Mouse (Mus musculus): ENCODE data around the gene Prn. TPM values are rescaled to one million over a fixed set of nuclear protein-coding genes. Genes with fewer than 3 reads are reported as not detected.
A peak's percentile ranks its signal among the peaks of the same experiment; 100 is the strongest.

Gene Prn
- polyA plus RNA-seq, 1 experiment from 2014 or later: not detected

GRCm38 (mm10) chr2:131952456-131952855, 42.7 kb downstream of the Prn start:
- Histone ChIP-seq H3K27me3 (peaks cover 51% of the 10 kb centered on the region), H3K9ac (replicated peaks) (no peak overlapping the region), H3K4me2 (replicated peaks) (no peak overlapping the region; the same call in 1 of the 2 replicates), H3K4me3 (replicated peaks) (no peak overlapping the region), H3K9me3 (no peaks in the 10 kb centered on the region), H3K27ac (no peak overlapping the region), H3K4me1 (replicated peaks) (peaks cover 27% of the 10 kb centered on the region), H3K36me3 (no peaks in the 10 kb centered on the region)
- ATAC-seq: no peak
- WGBS: 64% methylated on average over 2 of the region's 2 CpGs

GRCm38 (mm10) chr2:131952961-131953538, 43.3 kb downstream of the Prn start:
- ATAC-seq: no peak
- Histone ChIP-seq H3K9ac (replicated peaks) (peak overlapping the region; percentile 25; the same call in 1 of the 2 replicates), H3K4me3 (replicated peaks) (0 out of 2 replicates have a peak overlapping the region, but pooled peaks have one; percentile 2), H3K27me3 (peaks cover 51% of the 10 kb centered on the region), H3K27ac (no peak overlapping the region), H3K9me3 (no peaks in the 10 kb centered on the region), H3K36me3 (no peaks in the 10 kb centered on the region), H3K4me2 (replicated peaks) (peak overlapping the region; percentile 41), H3K4me1 (replicated peaks) (peaks cover 27% of the 10 kb centered on the region)
- WGBS: 20% methylated on average over 29 of the region's 29 CpGs

- Histone ChIP-seq H3K4me1 (replicated peaks) (peaks cover 27% of the 10 kb centered on the region), H3K27ac (no peak overlapping the region), H3K9ac (replicated peaks) (peak overlapping the region; percentile 25; the same call in 1 of the 2 replicates), H3K4me3 (replicated peaks) (0 out of 2 replicates have a peak overlapping the region, but pooled peaks have one; percentile 2), H3K27me3 (peaks cover 51% of the 10 kb centered on the region), H3K9me3 (no peaks in the 10 kb centered on the region), H3K4me2 (replicated peaks) (peak overlapping the region; percentile 41; the same call in 1 of the 2 replicates), H3K36me3 (no peaks in the 10 kb centered on the region)
- no peak for ATAC-seq
- 91% methylated on average over 4 of the region's 4 CpGs for WGBS
Observed at GRCm38 (mm10) chr2:131953711-131954110, 44.0 kb downstream of the Prn start.

GRCm38 (mm10) chr2:131954835-131955234, 45.1 kb downstream of the Prn start:
- H3K27me3 ChIP-seq: peaks cover 51% of the 10 kb centered on the region
- H3K27ac ChIP-seq: no peak overlapping the region
- H3K36me3 ChIP-seq: no peaks in the 10 kb centered on the region
- peaks cover 27% of the 10 kb centered on the region for H3K4me1 ChIP-seq (replicated peaks)
- ATAC-seq: peak; percentile 38
- peak overlapping the region; percentile 41 for H3K4me3 ChIP-seq (replicated peaks)
- WGBS: 62% methylated on average over 9 of the region's 9 CpGs
- no peaks in the 10 kb centered on the region for H3K9me3 ChIP-seq
- no peak overlapping the region for H3K9ac ChIP-seq (replicated peaks)
- H3K4me2 ChIP-seq (replicated peaks): peak overlapping the region; percentile 64

GRCm38 (mm10) chr2:131955264-131955663, 45.5 kb downstream of the Prn start:
- peaks cover 50% of the 10 kb centered on the region for H3K27me3 ChIP-seq
- ATAC-seq: peak; percentile 74
- H3K27ac ChIP-seq: no peak overlapping the region
- no peaks in the 10 kb centered on the region for H3K9me3 ChIP-seq
- H3K36me3 ChIP-seq: no peaks in the 10 kb centered on the region
- 5% methylated on average over 17 of the region's 17 CpGs for WGBS
- H3K4me1 ChIP-seq (replicated peaks): peaks cover 27% of the 10 kb centered on the region
- H3K9ac ChIP-seq (replicated peaks): no peak overlapping the region; the same call in 1 of the 2 replicates
- peak overlapping the region; percentile 41 for H3K4me3 ChIP-seq (replicated peaks)
- H3K4me2 ChIP-seq (replicated peaks): peak overlapping the region; percentile 64

- Histone ChIP-seq H3K4me3 (replicated peaks) (no peak overlapping the region), H3K27me3 (peaks cover 39% of the 10 kb centered on the region), H3K36me3 (no peaks in the 10 kb centered on the region), H3K9ac (replicated peaks) (no peak overlapping the region), H3K9me3 (no peaks in the 10 kb centered on the region), H3K4me2 (replicated peaks) (no peak overlapping the region), H3K27ac (no peak overlapping the region), H3K4me1 (replicated peaks) (peaks cover 21% of the 10 kb centered on the region)
- ATAC-seq: no peak
- WGBS: 84% methylated on average over 7 of the region's 7 CpGs
Observed at GRCm38 (mm10) chr2:131956336-131957256, 46.8 kb downstream of the Prn start.

GRCm38 (mm10) chr2:131957731-131958222, 48.0 kb downstream of the Prn start:
- Histone ChIP-seq H3K4me1 (replicated peaks) (peaks cover 19% of the 10 kb centered on the region), H3K27me3 (peaks cover 27% of the 10 kb centered on the region), H3K4me3 (replicated peaks) (no peak overlapping the region), H3K27ac (no peak overlapping the region), H3K9ac (replicated peaks) (no peak overlapping the region), H3K36me3 (no peaks in the 10 kb centered on the region), H3K9me3 (no peaks in the 10 kb centered on the region), H3K4me2 (replicated peaks) (no peak overlapping the region)
- ATAC-seq: no peak
- WGBS: 59% methylated on average over 9 of the region's 9 CpGs

GRCm38 (mm10) chr2:131961671-131962070, 51.9 kb downstream of the Prn start:
- no peak overlapping the region for H3K27ac ChIP-seq
- H3K9ac ChIP-seq (replicated peaks): no peak overlapping the region
- 70% methylated on average over 2 of the region's 2 CpGs for WGBS
- H3K9me3 ChIP-seq: no peaks in the 10 kb centered on the region
- no peaks in the 10 kb centered on the region for H3K27me3 ChIP-seq
- no peaks in the 10 kb centered on the region for H3K36me3 ChIP-seq
- H3K4me1 ChIP-seq (replicated peaks): no peaks in the 10 kb centered on the region
- ATAC-seq: no peak
- no peak overlapping the region for H3K4me3 ChIP-seq (replicated peaks)
- H3K4me2 ChIP-seq (replicated peaks): no peak overlapping the region

GRCm38 (mm10) chr2:131970597-131970996, 60.8 kb downstream of the Prn start:
- ATAC-seq: no peak
- WGBS: 94% methylated on average over 2 of the region's 2 CpGs
- Histone ChIP-seq H3K4me2 (replicated peaks) (no peak overlapping the region), H3K36me3 (no peaks in the 10 kb centered on the region), H3K27me3 (no peaks in the 10 kb centered on the region), H3K9me3 (no peaks in the 10 kb centered on the region), H3K27ac (no peak overlapping the region), H3K4me1 (replicated peaks) (no peaks in the 10 kb centered on the region), H3K9ac (replicated peaks) (no peak overlapping the region), H3K4me3 (replicated peaks) (no peak overlapping the region)

GRCm38 (mm10) chr2:131971098-131971497, 61.3 kb downstream of the Prn start:
- no peak overlapping the region for H3K9ac ChIP-seq (replicated peaks)
- no peak overlapping the region for H3K4me2 ChIP-seq (replicated peaks)
- no peak overlapping the region for H3K4me3 ChIP-seq (replicated peaks)
- H3K36me3 ChIP-seq: no peaks in the 10 kb centered on the region
- H3K27me3 ChIP-seq: no peaks in the 10 kb centered on the region
- ATAC-seq: no peak
- WGBS: 75% methylated on average over 4 of the region's 4 CpGs
- H3K27ac ChIP-seq: no peak overlapping the region
- no peaks in the 10 kb centered on the region for H3K4me1 ChIP-seq (replicated peaks)
- H3K9me3 ChIP-seq: no peaks in the 10 kb centered on the region

GRCm38 (mm10) chr2:131976663-131977062, 66.9 kb downstream of the Prn start:
- Histone ChIP-seq H3K4me2 (replicated peaks) (no peak overlapping the region), H3K4me1 (replicated peaks) (no peaks in the 10 kb centered on the region), H3K4me3 (replicated peaks) (no peak overlapping the region), H3K9me3 (no peaks in the 10 kb centered on the region), H3K9ac (replicated peaks) (no peak overlapping the region), H3K27ac (no peak overlapping the region), H3K27me3 (no peaks in the 10 kb centered on the region), H3K36me3 (no peaks in the 10 kb centered on the region)
- 75% methylated on average over 3 of the region's 3 CpGs for WGBS
- no peak for ATAC-seq

GRCm38 (mm10) chr2:131980866-131981265, 71.1 kb downstream of the Prn start:
- Histone ChIP-seq H3K4me3 (replicated peaks) (no peak overlapping the region), H3K27me3 (no peaks in the 10 kb centered on the region), H3K9me3 (no peaks in the 10 kb centered on the region), H3K27ac (no peak overlapping the region), H3K4me1 (replicated peaks) (no peaks in the 10 kb centered on the region), H3K9ac (replicated peaks) (no peak overlapping the region), H3K4me2 (replicated peaks) (no peak overlapping the region), H3K36me3 (no peaks in the 10 kb centered on the region)
- no peak for ATAC-seq
- WGBS: 45% methylated on average over 9 of the region's 9 CpGs

Data from midbrain, embryonic 13.5 days (tissue).